Mouse (Mus musculus): ENCODE measurements around the gene Chchd6. TPM values are rescaled to one million over a fixed set of nuclear protein-coding genes. Genes with fewer than 3 reads are reported as not detected.

The Chchd6 gene
- polyA plus RNA-seq, 1 experiment from 2014 or later, result 91.2 TPM

- Histone ChIP-seq H3K27me3 (ENCODE audit: control insufficient read depth, insufficient read depth, low read length) (no peaks in the 10 kb centered on the region), H3K9me3 (ENCODE audit: control insufficient read depth, low read length) (no peaks in the 10 kb centered on the region), H3K4me2 (replicated peaks; ENCODE audit: low read depth, low read length) (no peak overlapping the region), H3K36me3 (ENCODE audit: control insufficient read depth, insufficient read depth, low read length) (no peaks in the 10 kb centered on the region), H3K4me1 (replicated peaks; ENCODE audit: control insufficient read depth, insufficient read depth, low read length) (no peaks in the 10 kb centered on the region), H3K27ac (ENCODE audit: low read depth, low read length) (no peak overlapping the region), H3K4me3 (ENCODE audit: low read depth, low read length) (no peak overlapping the region), H3K9ac (ENCODE audit: low read depth, low read length) (no peak overlapping the region)
- no peak for ATAC-seq (ENCODE audit: low FRiP score)
- WGBS, result 92% methylated on average over 2 of the region's 2 CpGs
- DNase-seq (ENCODE audit: low spot score), result no peak
Observed at GRCm38 (mm10) chr6:89457601-89458000, 137.9 kb downstream of the Chchd6 start.

GRCm38 (mm10) chr6:89456409-89456961, 139.0 kb downstream of the Chchd6 start:
- H3K27ac ChIP-seq (ENCODE audit: low read depth, low read length), result no peak overlapping the region
- no peaks in the 10 kb centered on the region for H3K9me3 ChIP-seq (ENCODE audit: control insufficient read depth, low read length)
- H3K4me3 ChIP-seq (ENCODE audit: low read depth, low read length), result no peak overlapping the region
- H3K4me1 ChIP-seq (replicated peaks; ENCODE audit: control insufficient read depth, insufficient read depth, low read length), result no peaks in the 10 kb centered on the region
- ATAC-seq (ENCODE audit: low FRiP score), result no peak
- H3K9ac ChIP-seq (ENCODE audit: low read depth, low read length), result no peak overlapping the region
- 56% methylated on average over 1 of the region's 1 CpGs for WGBS
- no peak for DNase-seq (ENCODE audit: low spot score)
- no peak overlapping the region for H3K4me2 ChIP-seq (replicated peaks; ENCODE audit: low read depth, low read length)
- H3K27me3 ChIP-seq (ENCODE audit: control insufficient read depth, insufficient read depth, low read length), result no peaks in the 10 kb centered on the region
- H3K36me3 ChIP-seq (ENCODE audit: control insufficient read depth, insufficient read depth, low read length), result no peaks in the 10 kb centered on the region

- ATAC-seq (ENCODE audit: low FRiP score) (no peak), DNase-seq (ENCODE audit: low spot score) (no peak)
- WGBS, result 93% methylated on average over 4 of the region's 4 CpGs
- no peak overlapping the region for H3K9ac ChIP-seq (ENCODE audit: low read depth, low read length)
- no peak overlapping the region for H3K4me3 ChIP-seq (ENCODE audit: low read depth, low read length)
- no peak overlapping the region for H3K4me2 ChIP-seq (replicated peaks; ENCODE audit: low read depth, low read length)
- H3K27me3 ChIP-seq (ENCODE audit: control insufficient read depth, insufficient read depth, low read length), result no peaks in the 10 kb centered on the region
- no peaks in the 10 kb centered on the region for H3K36me3 ChIP-seq (ENCODE audit: control insufficient read depth, insufficient read depth, low read length)
- no peak overlapping the region for H3K27ac ChIP-seq (ENCODE audit: low read depth, low read length)
- no peaks in the 10 kb centered on the region for H3K4me1 ChIP-seq (replicated peaks; ENCODE audit: control insufficient read depth, insufficient read depth, low read length)
- no peaks in the 10 kb centered on the region for H3K9me3 ChIP-seq (ENCODE audit: control insufficient read depth, low read length)
Observed at GRCm38 (mm10) chr6:89455523-89456000, 139.9 kb downstream of the Chchd6 start.

GRCm38 (mm10) chr6:89454437-89454836, 141.0 kb downstream of the Chchd6 start:
- WGBS, result 90% methylated on average over 2 of the region's 2 CpGs
- no peak for DNase-seq (ENCODE audit: low spot score)

GRCm38 (mm10) chr6:89452976-89453674, 142.3 kb downstream of the Chchd6 start:
- Histone ChIP-seq H3K9me3 (ENCODE audit: control insufficient read depth, low read length) (no peaks in the 10 kb centered on the region), H3K4me1 (replicated peaks; ENCODE audit: control insufficient read depth, insufficient read depth, low read length) (no peaks in the 10 kb centered on the region), H3K27me3 (ENCODE audit: control insufficient read depth, insufficient read depth, low read length) (no peaks in the 10 kb centered on the region), H3K4me3 (ENCODE audit: low read depth, low read length) (no peak overlapping the region), H3K36me3 (ENCODE audit: control insufficient read depth, insufficient read depth, low read length) (no peaks in the 10 kb centered on the region), H3K4me2 (replicated peaks; ENCODE audit: low read depth, low read length) (no peak overlapping the region), H3K27ac (ENCODE audit: low read depth, low read length) (no peak overlapping the region), H3K9ac (ENCODE audit: low read depth, low read length) (no peak overlapping the region)
- 69% methylated on average over 7 of the region's 7 CpGs for WGBS
- no peak for ATAC-seq (ENCODE audit: low FRiP score)
- no peak for DNase-seq (ENCODE audit: low spot score)

More at GRCm38 (mm10) chr6:89454437-89454836, 141.0 kb downstream of the Chchd6 start:
- ATAC-seq (ENCODE audit: low FRiP score), result no peak
- no peaks in the 10 kb centered on the region for H3K36me3 ChIP-seq (ENCODE audit: control insufficient read depth, insufficient read depth, low read length)
- H3K27me3 ChIP-seq (ENCODE audit: control insufficient read depth, insufficient read depth, low read length), result no peaks in the 10 kb centered on the region
- H3K27ac ChIP-seq (ENCODE audit: low read depth, low read length), result no peak overlapping the region
- no peak overlapping the region for H3K4me3 ChIP-seq (ENCODE audit: low read depth, low read length)
- no peaks in the 10 kb centered on the region for H3K9me3 ChIP-seq (ENCODE audit: control insufficient read depth, low read length)
- no peaks in the 10 kb centered on the region for H3K4me1 ChIP-seq (replicated peaks; ENCODE audit: control insufficient read depth, insufficient read depth, low read length)
- no peak overlapping the region for H3K9ac ChIP-seq (ENCODE audit: low read depth, low read length)
- H3K4me2 ChIP-seq (replicated peaks; ENCODE audit: low read depth, low read length), result no peak overlapping the region

- Histone ChIP-seq H3K27me3 (ENCODE audit: control insufficient read depth, insufficient read depth, low read length) (no peaks in the 10 kb centered on the region), H3K9me3 (ENCODE audit: control insufficient read depth, low read length) (no peaks in the 10 kb centered on the region), H3K4me2 (replicated peaks; ENCODE audit: low read depth, low read length) (no peak overlapping the region), H3K36me3 (ENCODE audit: control insufficient read depth, insufficient read depth, low read length) (no peaks in the 10 kb centered on the region), H3K9ac (ENCODE audit: low read depth, low read length) (no peak overlapping the region), H3K4me1 (replicated peaks; ENCODE audit: control insufficient read depth, insufficient read depth, low read length) (no peaks in the 10 kb centered on the region), H3K4me3 (ENCODE audit: low read depth, low read length) (no peak overlapping the region), H3K27ac (ENCODE audit: low read depth, low read length) (no peak overlapping the region)
- ATAC-seq (ENCODE audit: low FRiP score) (no peak), DNase-seq (ENCODE audit: low spot score) (no peak)
- WGBS, result 81% methylated on average over 6 of the region's 6 CpGs
Observed at GRCm38 (mm10) chr6:89452356-89452755, 143.1 kb downstream of the Chchd6 start.

GRCm38 (mm10) chr6:89448736-89449135, 146.7 kb downstream of the Chchd6 start:
- no peak overlapping the region for H3K4me2 ChIP-seq (replicated peaks; ENCODE audit: low read depth, low read length)
- H3K9ac ChIP-seq (ENCODE audit: low read depth, low read length), result no peak overlapping the region
- DNase-seq (ENCODE audit: low spot score), result no peak
- no peaks in the 10 kb centered on the region for H3K9me3 ChIP-seq (ENCODE audit: control insufficient read depth, low read length)
- no peak overlapping the region for H3K4me3 ChIP-seq (ENCODE audit: low read depth, low read length)
- no peaks in the 10 kb centered on the region for H3K27me3 ChIP-seq (ENCODE audit: control insufficient read depth, insufficient read depth, low read length)
- 82% methylated on average over 3 of the region's 3 CpGs for WGBS
- no peak for ATAC-seq (ENCODE audit: low FRiP score)
- H3K36me3 ChIP-seq (ENCODE audit: control insufficient read depth, insufficient read depth, low read length), result no peaks in the 10 kb centered on the region
- no peak overlapping the region for H3K27ac ChIP-seq (ENCODE audit: low read depth, low read length)
- no peaks in the 10 kb centered on the region for H3K4me1 ChIP-seq (replicated peaks; ENCODE audit: control insufficient read depth, insufficient read depth, low read length)

GRCm38 (mm10) chr6:89440671-89441070, 154.8 kb downstream of the Chchd6 start:
- ATAC-seq (ENCODE audit: low FRiP score) (no peak), DNase-seq (ENCODE audit: low spot score) (no peak)
- no peaks in the 10 kb centered on the region for H3K27me3 ChIP-seq (ENCODE audit: control insufficient read depth, insufficient read depth, low read length)
- H3K4me3 ChIP-seq (ENCODE audit: low read depth, low read length), result no peak overlapping the region
- H3K4me2 ChIP-seq (replicated peaks; ENCODE audit: low read depth, low read length), result no peak overlapping the region
- no peak overlapping the region for H3K27ac ChIP-seq (ENCODE audit: low read depth, low read length)
- no peaks in the 10 kb centered on the region for H3K9me3 ChIP-seq (ENCODE audit: control insufficient read depth, low read length)
- H3K36me3 ChIP-seq (ENCODE audit: control insufficient read depth, insufficient read depth, low read length), result no peaks in the 10 kb centered on the region
- no peaks in the 10 kb centered on the region for H3K4me1 ChIP-seq (replicated peaks; ENCODE audit: control insufficient read depth, insufficient read depth, low read length)
- H3K9ac ChIP-seq (ENCODE audit: low read depth, low read length), result no peak overlapping the region
- 67% methylated on average over 4 of the region's 4 CpGs for WGBS

- WGBS, result 88% methylated on average over 2 of the region's 2 CpGs
- ATAC-seq (ENCODE audit: low FRiP score), result no peak
- no peak for DNase-seq (ENCODE audit: low spot score)
- Histone ChIP-seq H3K4me2 (replicated peaks; ENCODE audit: low read depth, low read length) (no peak overlapping the region), H3K27me3 (ENCODE audit: control insufficient read depth, insufficient read depth, low read length) (no peaks in the 10 kb centered on the region), H3K36me3 (ENCODE audit: control insufficient read depth, insufficient read depth, low read length) (no peaks in the 10 kb centered on the region), H3K4me3 (ENCODE audit: low read depth, low read length) (no peak overlapping the region), H3K9me3 (ENCODE audit: control insufficient read depth, low read length) (no peaks in the 10 kb centered on the region), H3K4me1 (replicated peaks; ENCODE audit: control insufficient read depth, insufficient read depth, low read length) (no peaks in the 10 kb centered on the region), H3K9ac (ENCODE audit: low read depth, low read length) (no peak overlapping the region), H3K27ac (ENCODE audit: low read depth, low read length) (no peak overlapping the region)
Observed at GRCm38 (mm10) chr6:89431920-89432482, 163.5 kb downstream of the Chchd6 start.
